Mouse (Mus musculus) lung, adult 18-20 months (tissue): Measurements from ENCODE around the gene Ubxn7.

Experiments used
- DNase-seq, 2 experiments: peaks; one replicate each; pipeline ENCODE4 v3.0.0; 2022; ENCODE audit warnings: mixed read lengths in 2 of 2

The Ubxn7 gene

GRCm38 (mm10) chr16:32384885-32385284 lies 52.8 kb downstream of the Ubxn7 start:
- no peak for DNase-seq

- no peak for DNase-seq
Observed at GRCm38 (mm10) chr16:32386826-32387225, 54.8 kb downstream of the Ubxn7 start.

- no peak for DNase-seq
Observed at GRCm38 (mm10) chr16:32389049-32389448, 57.0 kb downstream of the Ubxn7 start.

GRCm38 (mm10) chr16:32389841-32390240 lies 57.8 kb downstream of the Ubxn7 start:
- no peak for DNase-seq

- no peak for DNase-seq
Observed at GRCm38 (mm10) chr16:32390882-32391281, 58.8 kb downstream of the Ubxn7 start.

- no peak for DNase-seq
Observed at GRCm38 (mm10) chr16:32395679-32396540, 63.9 kb downstream of the Ubxn7 start.

GRCm38 (mm10) chr16:32396541-32396835 lies 64.4 kb downstream of the Ubxn7 start:
- no peak for DNase-seq

GRCm38 (mm10) chr16:32398206-32398605 lies 66.1 kb downstream of the Ubxn7 start:
- DNase-seq, result no peak

GRCm38 (mm10) chr16:32400267-32400666 lies 68.2 kb downstream of the Ubxn7 start, which contains the start of gene Tm4sf19:
TSS of gene Tm4sf19 (plus strand) at chr16:32400506.
- DNase-seq, result no peak

GRCm38 (mm10) chr16:32401335-32401965 lies 69.4 kb downstream of the Ubxn7 start:
- DNase-seq, result peak; percentile 18 to 19

- no peak for DNase-seq
Observed at GRCm38 (mm10) chr16:32402818-32403217, 70.8 kb downstream of the Ubxn7 start.

- DNase-seq, result no peak
Observed at GRCm38 (mm10) chr16:32405716-32406115, 73.7 kb downstream of the Ubxn7 start.

- no peak for DNase-seq
Observed at GRCm38 (mm10) chr16:32406671-32407070, 74.6 kb downstream of the Ubxn7 start.

- DNase-seq, result no peak
Observed at GRCm38 (mm10) chr16:32407730-32408129, 75.7 kb downstream of the Ubxn7 start.

GRCm38 (mm10) chr16:32417457-32417856 lies 85.4 kb downstream of the Ubxn7 start:
- no peak for DNase-seq

- DNase-seq, result peak; percentile 96 to 97
Observed at GRCm38 (mm10) chr16:32419517-32420483, 87.7 kb downstream of the Ubxn7 start, which contains the start of gene Tctex1d2. TSS of gene Tctex1d2 (plus strand) at chr16:32419702.

GRCm38 (mm10) chr16:32427506-32427905 lies 95.4 kb downstream of the Ubxn7 start:
- no peak for DNase-seq

- DNase-seq, result peak; percentile 91 to 93
Observed at GRCm38 (mm10) chr16:32430474-32431046, 98.5 kb downstream of the Ubxn7 start, which contains the start of gene Pcyt1a. TSS of gene Pcyt1a (plus strand) at chr16:32430921.

- peak; percentile 39 to 43 for DNase-seq
Observed at GRCm38 (mm10) chr16:32431047-32431591, 99.1 kb downstream of the Ubxn7 start.

- no peak for DNase-seq
Observed at GRCm38 (mm10) chr16:32431926-32432325, 99.9 kb downstream of the Ubxn7 start.

- peak in 1 of 2 experiments; percentile 25 for DNase-seq
Observed at GRCm38 (mm10) chr16:32433138-32433537, 101.1 kb downstream of the Ubxn7 start.

- DNase-seq, result peak; percentile 86 to 91
Observed at GRCm38 (mm10) chr16:32434066-32434465, 102.0 kb downstream of the Ubxn7 start.
